Mouse (Mus musculus) forebrain, embryonic 13.5 days (tissue): ENCODE results near the gene Kbtbd6. TPM values are rescaled to one million over a fixed set of nuclear protein-coding genes. Genes with fewer than 3 reads are reported as not detected.
A peak's percentile ranks its signal among the peaks of the same experiment; 100 is the strongest.

Experiments
- ATAC-seq: fragments of 200-750 bp; cut with Nextera tagmentation; 2 replicates; pipeline ENCODE4 v1.8.0; 2017
- H3K27ac ChIP-seq: fragments of 300-500 bp; sonication (generic); 2 replicates; pipeline ENCODE4 v1.5.1; 2015; ENCODE audit warnings: inconsistent platforms, mild to moderate bottlenecking, moderate library complexity
- H3K27me3 ChIP-seq: fragments of 300-500 bp; sonication (generic); 2 replicates; pipeline ENCODE4 v1.6.1; 2015; ENCODE audit warnings: mild to moderate bottlenecking, inconsistent platforms
- H3K36me3 ChIP-seq: fragments of 300-500 bp; sonication (generic); 2 replicates; pipeline ENCODE4 v1.6.1; 2015; ENCODE audit warnings: mild to moderate bottlenecking, inconsistent platforms; ENCODE audit not compliant: poor library complexity, severe bottlenecking
- H3K4me1 ChIP-seq: fragments of 300-500 bp; sonication (generic); 2 replicates; pipeline ENCODE4 v1.6.1; 2015; ENCODE audit warnings: inconsistent platforms
- H3K4me2 ChIP-seq: fragments of 300-500 bp; sonication (generic); 2 replicates; pipeline ENCODE4 v1.6.1; 2015; ENCODE audit warnings: inconsistent platforms, mild to moderate bottlenecking, moderate library complexity
- H3K4me3 ChIP-seq: fragments of 300-500 bp; sonication (generic); 2 replicates; pipeline ENCODE4 v1.5.1; 2015; ENCODE audit warnings: mild to moderate bottlenecking, inconsistent platforms
- H3K9ac ChIP-seq: fragments of 300-500 bp; sonication (generic); 2 replicates; pipeline ENCODE4 v1.6.1; 2015; ENCODE audit warnings: mild to moderate bottlenecking, inconsistent platforms
- H3K9me3 ChIP-seq: fragments of 300-500 bp; sonication (generic); replicated peaks from 2 replicates; pipeline ENCODE4 v1.6.1; 2016; ENCODE audit warnings: inconsistent platforms
- WGBS: fragments of 180-500 bp; shearing (Covaris S2); methylation state at CpG from one replicate; pipeline ENCODE4 v1.1.7; 2015; 5-methylcytosine and 5-hydroxymethylcytosine counted together
- polyA plus RNA-seq: library from polyadenylated mRNA; unstranded; fragments of >200 nt; fragmentation: Nextera tagmentation; extraction: Ambion mirVana; gene quantifications from 2 replicates; pipeline ENCODE4 v1.2.1, GENCODE M21; 2015

The Kbtbd6 gene
- polyA plus RNA-seq, 1 experiment from 2014 or later = 5.4 TPM

DNA sequence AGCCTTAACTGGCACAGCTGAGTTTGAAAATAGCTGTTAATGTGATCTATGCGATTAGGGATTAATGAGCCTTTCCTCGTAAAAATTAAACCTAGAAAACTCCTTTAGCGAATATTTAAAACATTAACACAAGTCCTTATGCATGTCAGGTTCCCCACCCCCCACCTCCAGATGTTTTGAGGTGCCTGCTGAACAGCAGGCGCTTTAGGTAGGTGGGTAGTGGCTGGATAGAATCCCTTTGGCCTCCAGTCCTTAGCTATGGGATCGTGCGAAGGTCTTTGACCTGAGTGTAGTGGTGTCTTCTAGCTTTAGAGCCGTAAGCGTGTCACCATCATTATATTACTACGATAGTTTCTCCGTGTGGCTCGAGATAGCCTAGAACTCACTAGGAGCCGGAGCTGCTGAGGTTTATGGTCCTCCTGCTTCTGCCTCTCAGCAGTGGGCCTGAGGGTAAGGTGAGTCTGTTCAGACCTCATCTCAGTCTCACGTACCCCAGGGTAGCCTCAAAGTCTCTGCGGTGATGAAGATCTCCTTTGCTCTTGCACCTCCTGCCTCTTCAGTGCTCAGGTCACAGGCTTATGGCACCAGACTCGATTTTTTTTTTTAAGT is 31.2 kb downstream of the Kbtbd6 start:
- peaks cover 6% of the 10 kb centered on the region; the same call in 1 of the 2 replicates for H3K27me3 ChIP-seq
- no peaks in the 10 kb centered on the region for H3K9me3 ChIP-seq
- H3K27ac ChIP-seq = peak overlapping the region; percentile 100
- H3K9ac ChIP-seq = peak overlapping the region; percentile 82
- peak overlapping the region; percentile 83 for H3K4me3 ChIP-seq
- peaks cover 6% of the 10 kb centered on the region; the same call in 1 of the 2 replicates for H3K36me3 ChIP-seq
- 29% methylated on average over 15 of the region's 15 CpGs for WGBS
- peaks cover 49% of the 10 kb centered on the region for H3K4me1 ChIP-seq
- peak overlapping the region; percentile 66 for H3K4me2 ChIP-seq
- no peak for ATAC-seq

DNA sequence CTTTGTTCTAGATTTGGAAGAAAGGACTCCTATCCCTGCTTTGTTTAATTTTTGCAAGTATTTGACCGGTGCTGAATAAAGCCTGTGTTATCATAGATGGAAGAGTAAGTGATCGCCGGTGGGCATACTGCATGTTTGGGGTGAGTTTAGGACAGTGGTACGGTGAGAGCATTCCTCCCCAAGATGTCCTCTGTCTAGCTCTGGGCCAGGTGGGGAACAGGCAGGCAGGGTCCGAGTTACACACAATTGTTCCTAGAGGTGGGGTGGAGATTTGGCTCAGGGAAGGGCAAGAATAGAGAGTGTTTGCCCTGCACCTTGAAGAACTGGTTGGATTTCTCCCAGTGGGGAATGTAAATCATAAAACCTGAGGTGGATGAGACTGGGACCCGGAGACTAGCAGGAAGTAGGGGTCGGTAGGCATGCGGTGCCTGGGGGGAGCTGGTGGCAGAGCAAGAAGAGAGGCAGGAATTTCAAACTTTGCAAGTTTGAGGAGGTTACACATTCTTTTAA is 32.0 kb downstream of the Kbtbd6 start:
- Histone ChIP-seq H3K9me3 (no peaks in the 10 kb centered on the region), H3K27me3 (peaks cover 6% of the 10 kb centered on the region; the same call in 1 of the 2 replicates), H3K36me3 (no peaks in the 10 kb centered on the region), H3K4me1 (peaks cover 44% of the 10 kb centered on the region), H3K27ac (no peak overlapping the region), H3K9ac (0 out of 2 replicates have a peak overlapping the region, but pooled peaks have one; percentile 82), H3K4me3 (no peak overlapping the region), H3K4me2 (peak overlapping the region; percentile 66; the same call in 1 of the 2 replicates)
- ATAC-seq = no peak
- 82% methylated on average over 8 of the region's 8 CpGs for WGBS

DNA sequence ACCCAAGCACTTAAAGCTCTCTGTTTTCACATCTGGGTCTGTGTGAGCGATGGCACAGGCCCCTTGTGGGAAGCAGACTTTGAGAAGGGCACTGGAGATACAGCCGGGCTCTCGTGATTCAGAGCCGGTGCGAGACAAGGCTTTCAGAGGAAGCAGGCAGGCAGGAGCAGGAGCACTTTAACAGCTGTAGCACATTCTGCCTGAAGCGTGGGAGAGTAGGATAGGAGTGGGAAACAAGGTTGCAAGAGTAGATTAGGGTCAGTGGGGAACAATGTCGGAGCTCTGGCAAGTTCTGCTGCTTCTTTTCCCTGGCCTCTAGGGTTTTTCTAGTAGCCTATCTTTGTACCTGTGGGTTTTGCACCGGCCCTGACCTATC is 35.0 kb downstream of the Kbtbd6 start:
- no peak for ATAC-seq
- H3K27ac ChIP-seq = no peak overlapping the region
- H3K36me3 ChIP-seq = no peaks in the 10 kb centered on the region
- H3K4me3 ChIP-seq = peak overlapping the region; percentile 36; the same call in 1 of the 2 replicates
- WGBS = 27% methylated on average over 8 of the region's 8 CpGs
- peaks cover 6% of the 10 kb centered on the region; the same call in 1 of the 2 replicates for H3K27me3 ChIP-seq
- no peak overlapping the region; the same call in 1 of the 2 replicates for H3K9ac ChIP-seq
- H3K9me3 ChIP-seq = no peaks in the 10 kb centered on the region
- H3K4me1 ChIP-seq = peaks cover 29% of the 10 kb centered on the region
- H3K4me2 ChIP-seq = peak overlapping the region; percentile 59

DNA sequence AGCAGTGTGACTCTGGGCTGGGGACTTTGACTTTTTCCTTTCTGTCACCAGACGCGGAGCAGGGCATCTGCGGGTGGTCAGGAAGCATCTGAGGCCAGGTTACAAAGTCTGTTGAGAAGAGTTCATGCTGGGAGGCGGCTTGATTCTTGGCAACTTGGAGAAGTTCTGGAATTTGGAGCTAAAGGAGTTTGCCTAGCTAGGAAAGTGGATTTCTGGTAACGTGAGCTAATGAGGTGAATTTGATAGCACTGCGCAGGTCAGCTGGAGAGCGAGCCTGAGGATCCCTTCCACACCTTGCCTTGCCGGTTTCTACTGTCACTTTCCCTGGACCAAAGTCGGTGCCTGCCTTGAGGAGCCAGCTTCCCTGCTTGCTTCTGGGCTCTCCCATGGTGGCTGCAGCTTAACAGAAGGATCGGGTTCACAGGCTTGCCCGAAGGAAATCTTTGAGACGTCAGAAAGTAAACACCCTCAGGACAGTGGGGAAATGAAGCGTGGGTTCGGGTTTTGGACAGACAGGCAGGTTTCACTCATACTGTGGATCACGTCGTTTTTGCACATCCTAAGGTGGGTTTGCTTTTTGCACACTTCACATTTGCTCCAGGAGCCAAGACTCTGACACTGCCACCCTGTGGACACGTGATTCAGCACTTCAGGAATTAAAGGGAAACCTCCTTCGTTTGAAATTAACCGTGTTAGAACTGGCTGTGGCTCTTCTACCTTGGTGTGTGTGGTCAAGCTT is 35.5 kb downstream of the Kbtbd6 start:
- peak overlapping the region; percentile 59 for H3K4me2 ChIP-seq
- peaks cover 29% of the 10 kb centered on the region for H3K4me1 ChIP-seq
- H3K9me3 ChIP-seq = no peaks in the 10 kb centered on the region
- ATAC-seq = peak; percentile 23; the same call in 1 of the 2 replicates
- 9% methylated on average over 19 of the region's 19 CpGs for WGBS
- peak overlapping the region; percentile 36 for H3K4me3 ChIP-seq
- no peak overlapping the region for H3K27ac ChIP-seq
- H3K36me3 ChIP-seq = no peaks in the 10 kb centered on the region
- H3K9ac ChIP-seq = peak overlapping the region; percentile 52
- peaks cover 6% of the 10 kb centered on the region; the same call in 1 of the 2 replicates for H3K27me3 ChIP-seq

DNA sequence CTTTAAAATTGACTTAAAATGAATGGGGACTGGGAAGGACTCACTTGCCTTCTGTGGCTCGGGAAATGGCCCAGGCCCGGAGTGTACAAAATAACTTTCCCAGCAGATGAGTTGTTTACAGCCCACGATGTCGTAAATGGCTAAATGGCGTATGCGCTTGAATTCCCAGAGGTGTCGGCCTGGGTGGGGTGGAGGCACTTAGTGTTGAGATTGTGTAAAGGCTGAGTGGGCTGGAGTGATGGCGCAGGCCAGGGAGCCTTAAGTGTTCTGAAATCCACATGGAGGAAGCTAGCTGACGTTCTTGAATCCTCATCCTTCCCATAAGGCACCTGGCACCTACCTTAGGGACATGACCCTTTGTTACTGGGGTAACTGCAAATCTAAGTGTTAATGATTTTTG is 36.9 kb downstream of the Kbtbd6 start:
- H3K4me2 ChIP-seq = no peak overlapping the region
- WGBS = 89% methylated on average over 9 of the region's 9 CpGs
- no peak overlapping the region for H3K4me3 ChIP-seq
- no peaks in the 10 kb centered on the region for H3K9me3 ChIP-seq
- H3K9ac ChIP-seq = no peak overlapping the region
- H3K27ac ChIP-seq = no peak overlapping the region
- no peak for ATAC-seq
- no peaks in the 10 kb centered on the region for H3K36me3 ChIP-seq
- peaks cover 6% of the 10 kb centered on the region; the same call in 1 of the 2 replicates for H3K27me3 ChIP-seq
- peaks cover 18% of the 10 kb centered on the region for H3K4me1 ChIP-seq

DNA sequence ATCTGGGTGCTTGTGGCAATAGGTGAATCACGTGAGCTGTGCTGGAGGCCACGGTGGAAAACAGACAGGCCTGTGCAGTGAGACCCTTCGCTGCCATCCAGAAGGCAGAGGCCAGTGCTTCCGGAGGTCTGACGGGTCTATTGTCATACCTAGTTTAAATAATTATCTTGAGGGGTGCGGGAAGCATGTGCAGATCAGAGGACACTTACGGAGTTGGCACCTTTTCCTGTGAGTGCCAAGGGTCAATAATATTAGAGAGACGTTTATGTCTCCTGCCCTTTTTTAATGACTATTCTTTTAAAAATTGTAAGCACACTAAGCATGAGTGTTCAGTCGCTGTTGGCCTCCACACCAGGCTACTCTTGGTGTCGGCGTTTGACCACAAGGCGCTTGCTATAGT is 37.5 kb downstream of the Kbtbd6 start:
- 87% methylated on average over 12 of the region's 12 CpGs for WGBS
- H3K36me3 ChIP-seq = no peaks in the 10 kb centered on the region

DNA sequence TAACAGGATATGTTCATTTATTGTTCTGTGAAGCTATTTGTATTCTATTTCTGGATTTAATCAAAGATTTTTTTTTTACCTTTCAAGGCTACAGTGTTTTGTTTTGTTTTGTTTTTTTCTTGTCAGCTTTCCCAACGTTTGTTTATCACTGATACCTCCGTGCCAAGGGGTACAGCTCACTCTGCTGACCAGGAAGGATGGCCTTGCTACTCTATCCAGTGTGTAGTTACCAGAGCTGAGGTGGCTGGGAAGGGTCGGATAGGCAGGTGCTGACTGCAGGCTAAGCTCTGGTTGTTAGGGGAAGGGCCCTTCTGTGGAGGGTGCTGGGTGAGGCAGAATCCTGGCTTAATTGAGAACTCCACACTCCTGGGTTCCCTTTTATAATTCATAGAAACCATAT is 38.6 kb downstream of the Kbtbd6 start:
- no peak for ATAC-seq
- Histone ChIP-seq H3K27ac (no peak overlapping the region), H3K4me1 (peaks cover 14% of the 10 kb centered on the region), H3K36me3 (no peaks in the 10 kb centered on the region), H3K4me2 (no peak overlapping the region), H3K9me3 (no peaks in the 10 kb centered on the region), H3K27me3 (peaks cover 6% of the 10 kb centered on the region; the same call in 1 of the 2 replicates), H3K4me3 (no peak overlapping the region), H3K9ac (no peak overlapping the region)
- WGBS = 75% methylated on average over 3 of the region's 3 CpGs

More for the DNA sequence above, 37.5 kb downstream of the Kbtbd6 start:
- peaks cover 6% of the 10 kb centered on the region; the same call in 1 of the 2 replicates for H3K27me3 ChIP-seq
- H3K4me3 ChIP-seq = no peak overlapping the region
- ATAC-seq = no peak
- H3K4me2 ChIP-seq = no peak overlapping the region
- H3K9ac ChIP-seq = no peak overlapping the region
- peaks cover 14% of the 10 kb centered on the region for H3K4me1 ChIP-seq
- no peaks in the 10 kb centered on the region for H3K9me3 ChIP-seq
- H3K27ac ChIP-seq = no peak overlapping the region

DNA sequence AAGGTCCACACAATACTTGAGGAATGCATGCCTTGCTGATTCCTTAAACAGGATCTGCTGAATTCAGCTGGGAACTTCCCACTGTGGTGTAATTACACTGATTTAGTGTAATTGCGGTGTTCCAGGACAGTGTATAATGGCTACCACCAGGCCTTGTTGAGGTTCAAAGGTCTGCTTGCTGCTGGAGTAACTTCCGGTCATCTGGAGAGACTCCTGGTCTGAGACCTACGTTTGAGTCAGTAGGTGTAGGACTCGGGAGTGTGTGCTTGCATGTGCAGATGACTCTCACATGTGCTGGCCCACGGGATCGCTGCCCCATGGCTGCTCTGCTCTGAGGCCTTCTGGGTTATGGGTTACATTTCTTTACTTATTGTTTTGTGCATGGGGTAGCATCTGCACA is 42.7 kb downstream of the Kbtbd6 start:
- Histone ChIP-seq H3K4me1 (no peaks in the 10 kb centered on the region), H3K4me3 (no peak overlapping the region), H3K4me2 (no peak overlapping the region), H3K9me3 (no peaks in the 10 kb centered on the region), H3K27me3 (no peaks in the 10 kb centered on the region), H3K9ac (no peak overlapping the region), H3K36me3 (no peaks in the 10 kb centered on the region), H3K27ac (no peak overlapping the region)
- 92% methylated on average over 6 of the region's 6 CpGs for WGBS
- no peak for ATAC-seq

DNA sequence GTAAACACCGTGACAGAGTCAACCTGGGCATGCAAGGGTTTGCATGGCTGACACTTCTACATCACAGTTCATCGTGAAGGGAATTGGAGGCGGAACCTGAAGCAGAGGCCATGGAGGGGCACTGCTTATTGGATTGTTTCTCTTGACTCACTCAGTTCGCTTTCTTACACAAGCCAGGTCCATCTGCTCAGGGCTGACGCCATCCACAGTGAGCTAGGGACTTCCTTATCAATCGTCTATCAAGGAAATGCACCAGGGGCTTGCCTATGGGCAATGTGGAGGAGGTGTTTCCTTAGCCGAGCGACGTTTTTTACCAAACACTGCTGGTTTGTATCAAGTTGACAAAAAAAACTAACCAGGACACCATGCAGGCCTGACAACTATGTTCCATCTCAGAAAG is 47.7 kb downstream of the Kbtbd6 start:
- no peak overlapping the region for H3K4me2 ChIP-seq
- H3K4me3 ChIP-seq = no peak overlapping the region
- no peak overlapping the region for H3K27ac ChIP-seq
- H3K27me3 ChIP-seq = no peaks in the 10 kb centered on the region
- no peaks in the 10 kb centered on the region for H3K4me1 ChIP-seq
- no peak for ATAC-seq
- H3K9me3 ChIP-seq = no peaks in the 10 kb centered on the region
- WGBS = 89% methylated on average over 9 of the region's 9 CpGs
- H3K9ac ChIP-seq = no peak overlapping the region
- no peaks in the 10 kb centered on the region for H3K36me3 ChIP-seq

DNA sequence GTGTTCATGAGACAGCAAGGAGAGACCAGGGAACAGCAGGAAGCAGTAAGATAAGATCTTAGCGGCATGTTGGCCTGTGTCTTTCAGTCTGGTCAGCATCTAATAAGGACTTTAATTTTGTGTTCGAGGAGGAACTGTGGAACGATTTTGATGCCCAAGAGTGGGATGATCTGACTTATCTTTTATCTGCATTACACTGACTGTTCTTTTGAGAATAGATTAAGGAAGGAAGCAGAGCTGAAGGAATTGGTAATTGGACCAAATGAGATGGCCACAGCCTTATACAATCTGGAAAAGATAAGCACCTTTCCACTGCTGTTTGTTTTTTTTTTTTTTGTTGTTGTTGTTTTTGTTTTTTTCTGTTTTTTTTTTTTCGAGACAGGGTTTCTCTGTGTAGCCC is 49.1 kb downstream of the Kbtbd6 start:
- no peaks in the 10 kb centered on the region for H3K36me3 ChIP-seq

DNA sequence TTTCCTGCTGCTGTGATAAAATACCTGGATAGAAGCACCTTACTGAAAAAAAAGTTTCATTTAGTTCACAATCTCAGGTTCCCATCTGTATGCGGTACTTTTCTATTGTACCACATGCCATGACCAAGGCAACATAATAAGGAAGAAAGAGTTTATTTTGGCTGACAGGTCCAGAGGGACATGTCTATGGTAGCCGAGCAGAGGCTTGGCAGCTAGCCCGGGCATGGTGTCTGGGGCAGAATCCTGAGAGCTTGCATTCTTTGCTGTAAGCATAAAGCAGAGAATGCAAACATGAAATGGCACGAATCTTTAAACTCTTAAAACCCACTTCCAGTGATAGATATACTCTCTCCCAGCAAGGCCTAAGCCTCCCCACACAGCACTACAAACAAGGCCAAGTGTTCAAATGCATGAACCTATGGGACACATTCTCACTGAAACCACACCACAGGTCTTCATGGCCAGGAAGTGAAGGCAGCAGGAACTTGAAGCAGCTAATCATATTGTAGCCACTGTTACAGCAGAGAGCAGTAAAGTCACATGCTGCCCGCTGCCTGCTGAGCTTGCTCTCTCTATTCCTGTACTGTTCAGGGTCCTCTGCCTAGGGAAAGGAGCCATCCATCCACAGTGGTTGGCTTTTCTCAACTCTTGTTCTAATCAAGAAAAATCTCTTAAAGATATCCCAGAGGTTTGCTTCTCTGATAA is 51.9 kb downstream of the Kbtbd6 start:
- Histone ChIP-seq H3K9ac (no peak overlapping the region), H3K4me2 (no peak overlapping the region), H3K9me3 (no peaks in the 10 kb centered on the region), H3K36me3 (no peaks in the 10 kb centered on the region), H3K4me1 (no peaks in the 10 kb centered on the region), H3K27ac (no peak overlapping the region), H3K4me3 (no peak overlapping the region), H3K27me3 (no peaks in the 10 kb centered on the region)
- ATAC-seq = no peak
- WGBS = 62% methylated on average over 5 of the region's 5 CpGs

More for the DNA sequence above, 49.1 kb downstream of the Kbtbd6 start:
- Histone ChIP-seq H3K27me3 (no peaks in the 10 kb centered on the region), H3K9ac (no peak overlapping the region), H3K4me3 (no peak overlapping the region), H3K27ac (no peak overlapping the region), H3K4me1 (no peaks in the 10 kb centered on the region), H3K4me2 (no peak overlapping the region), H3K9me3 (no peaks in the 10 kb centered on the region)
- WGBS = 88% methylated on average over 4 of the region's 4 CpGs
- no peak for ATAC-seq
